Mouse (Mus musculus) left cerebral cortex, postnatal 10 days (tissue): ENCODE measurements around the gene Rhot1. TPM values are rescaled to one million over a fixed set of nuclear protein-coding genes. Genes with fewer than 3 reads are reported as not detected.

ENCODE experiments used
- DNase-seq, 2 experiments: peaks; one replicate each; pipeline ENCODE4 v3.0.0; 2021 to 2022; ENCODE audit warnings: low spot score in 2 of 2, mixed read lengths in 1 of 2; ENCODE audit errors: extremely low spot score in 1 of 2
- intact Hi-C: fragments of 180-260 bp; cut with DNase I; formaldehyde crosslinking; loops from one replicate; pipeline ENCODE4 v1.15.1; 2025
- total RNA-seq, 2 experiments: library from RNA; stranded (reverse); gene quantifications; 2 replicates each; pipeline ENCODE4 v1.2.3; 2021

The Rhot1 gene
- total RNA-seq, 2 experiments from 2014 or later, result 67.5 to 69.6 TPM

DNA sequence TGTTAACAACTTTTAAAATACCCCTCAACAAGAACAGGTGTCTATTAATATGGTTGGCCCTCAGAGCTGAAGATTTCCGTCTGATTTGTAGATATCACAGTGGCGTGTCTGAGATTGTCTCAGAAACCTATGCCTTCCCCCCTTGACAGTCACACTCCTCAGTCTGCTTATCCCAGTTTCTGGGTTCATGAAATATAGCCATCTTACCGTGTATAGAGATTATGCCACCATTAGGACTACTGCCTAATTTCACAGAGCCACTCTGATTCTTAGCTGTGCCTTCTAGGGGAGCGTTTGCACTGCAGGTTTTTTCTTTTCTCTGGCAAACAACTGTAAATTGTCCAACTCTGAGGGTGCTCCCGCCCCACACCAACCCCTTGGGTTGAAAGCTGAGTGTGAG lies 62.3 kb downstream of the Rhot1 start:
- DNase-seq, result no peak
- intact Hi-C loops, result no loop called here

DNA sequence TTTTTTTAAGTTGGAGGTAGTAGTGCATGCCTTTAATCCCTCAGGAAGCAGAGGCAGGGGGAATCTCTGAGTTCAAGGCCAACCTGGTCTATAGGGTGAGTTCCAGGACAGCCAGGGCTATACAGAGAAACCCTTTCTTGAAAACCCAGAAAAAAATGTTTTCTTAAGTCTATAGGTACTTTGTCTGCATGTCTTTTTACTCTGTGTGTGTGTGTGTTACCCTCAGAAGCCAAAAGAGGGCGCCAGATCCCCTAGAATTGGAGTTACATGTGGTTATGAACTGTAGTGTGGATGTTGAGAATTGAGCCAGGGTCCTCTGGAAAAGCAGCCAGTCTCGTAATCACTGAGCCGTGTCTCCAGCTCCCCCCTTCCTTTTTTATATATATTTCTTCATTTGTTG lies 66.2 kb downstream of the Rhot1 start:
- intact Hi-C loops, result no loop called here
- DNase-seq, result no peak

DNA sequence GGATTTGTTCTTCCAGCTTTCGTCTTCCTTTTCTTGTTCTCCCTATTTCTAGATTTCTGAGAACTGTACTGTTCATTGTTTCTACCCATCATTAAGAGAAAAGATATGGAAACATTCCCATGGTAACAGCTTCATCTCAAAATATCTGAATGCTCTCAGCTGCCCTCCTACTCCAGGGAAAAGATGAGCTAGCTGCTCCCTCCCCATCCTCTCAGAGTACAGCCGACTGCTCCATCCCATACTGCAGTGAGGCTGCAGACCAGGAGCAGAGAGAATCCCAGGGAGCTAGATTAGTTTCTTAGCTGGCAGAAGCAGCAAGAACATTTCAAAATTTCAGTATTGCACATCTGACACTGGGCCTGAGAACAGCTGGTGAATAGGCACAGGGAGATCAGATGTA lies 69.2 kb downstream of the Rhot1 start:
- intact Hi-C loops, result no loop called here
- no peak for DNase-seq

DNA sequence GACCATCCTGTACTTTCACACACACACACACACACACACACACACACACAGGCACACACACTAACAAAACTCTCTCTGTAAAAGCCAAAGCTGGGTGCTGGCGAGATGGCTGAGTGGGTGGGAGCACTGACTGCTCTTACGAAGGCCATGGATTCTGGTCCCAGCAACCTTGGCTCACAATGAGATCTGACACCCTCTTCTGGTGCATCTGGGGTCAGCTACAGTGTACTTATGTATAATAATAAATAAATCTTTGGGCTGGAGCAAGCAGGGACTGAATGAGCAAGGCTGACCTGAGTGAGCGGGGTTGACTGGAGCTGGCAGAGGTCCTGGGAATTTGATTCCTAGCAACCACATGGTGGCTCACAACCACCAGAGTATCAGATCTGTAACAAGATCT lies 75.0 kb downstream of the Rhot1 start:
- no peak for DNase-seq
- intact Hi-C loops, result no loop called here

DNA sequence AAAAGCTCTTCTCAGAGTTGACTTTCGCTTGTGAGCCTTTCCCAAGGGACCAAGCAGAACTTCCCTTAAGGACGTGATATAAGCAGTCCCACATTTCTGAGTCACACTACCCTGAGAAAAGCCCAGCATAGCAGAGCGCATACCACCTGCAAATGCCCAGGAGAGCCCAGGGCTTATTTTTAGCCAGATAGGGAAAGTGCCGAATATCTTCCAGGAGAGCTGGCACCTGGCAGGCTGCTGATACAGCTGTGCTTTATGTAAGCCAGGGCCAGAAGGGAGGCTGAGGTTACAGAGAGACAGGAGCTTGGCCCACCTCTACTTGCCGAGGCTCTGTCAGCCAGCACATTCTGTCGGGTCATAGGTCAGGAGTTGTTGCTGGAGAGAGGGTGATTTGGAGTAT lies 75.8 kb downstream of the Rhot1 start:
- no peak for DNase-seq
- intact Hi-C loops, result no loop called here

DNA sequence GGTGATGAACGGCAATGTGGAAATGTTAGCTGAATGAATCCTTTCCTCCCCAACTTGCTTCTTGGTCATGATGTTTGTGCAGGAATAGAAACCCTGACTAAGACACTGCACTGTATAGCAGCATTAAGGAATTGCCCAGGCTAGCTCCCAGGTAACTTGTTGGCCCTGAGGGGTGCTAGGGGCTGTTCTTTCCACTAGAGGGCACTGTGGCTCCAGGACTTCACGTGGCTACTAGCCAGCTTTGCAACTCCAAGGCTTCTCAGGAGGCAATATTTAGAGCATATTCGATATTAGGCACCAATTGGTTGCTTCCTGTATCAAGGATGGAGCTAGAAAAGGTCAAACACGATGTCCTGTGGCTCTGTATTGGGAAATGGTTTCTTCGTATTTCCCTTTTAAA lies 78.3 kb downstream of the Rhot1 start:
- intact Hi-C loops, result loop anchor here (1.0 kb wide), 1 partner anchor 64 kb away; no protein-coding TSS in a partner anchor
- peak; percentile 48 to 66 for DNase-seq

DNA sequence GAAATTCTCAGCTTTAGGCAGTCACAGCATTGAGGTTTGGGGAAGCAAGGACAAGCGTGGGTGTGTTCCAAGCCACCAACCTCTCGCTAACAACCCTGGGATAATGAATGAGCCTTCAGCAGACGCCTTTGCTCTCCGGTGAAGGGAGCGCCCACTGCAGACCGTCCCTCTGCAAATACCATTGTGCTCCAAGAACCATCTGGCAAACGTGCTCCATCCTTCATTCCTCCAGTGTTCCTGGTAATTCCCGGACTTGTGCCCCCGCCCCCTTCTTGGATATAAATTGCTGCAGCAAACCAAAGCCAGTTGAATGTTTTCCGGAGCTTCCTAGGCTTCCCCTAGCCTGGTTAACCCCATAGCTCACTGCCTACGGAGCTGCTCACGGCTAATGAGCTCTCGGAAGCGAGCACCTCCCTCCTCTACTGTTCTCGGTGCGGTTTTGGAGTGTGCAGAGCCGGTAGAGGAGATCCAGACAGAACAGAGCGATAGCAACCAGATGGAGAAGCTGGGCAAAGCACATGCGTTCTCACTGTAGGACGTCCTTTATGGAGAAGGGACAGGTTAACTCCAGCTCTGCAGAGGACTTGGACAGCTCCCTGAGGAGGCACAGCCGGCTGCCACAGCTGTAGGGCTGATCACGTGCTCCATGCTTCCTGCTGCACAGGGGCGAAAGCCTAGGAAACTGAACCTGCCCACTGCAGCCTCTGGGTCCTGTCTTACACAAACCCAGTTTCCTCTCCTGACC lies 81.1 kb downstream of the Rhot1 start:
- intact Hi-C loops, result no loop called here
- DNase-seq, result peak; percentile 40 to 58

DNA sequence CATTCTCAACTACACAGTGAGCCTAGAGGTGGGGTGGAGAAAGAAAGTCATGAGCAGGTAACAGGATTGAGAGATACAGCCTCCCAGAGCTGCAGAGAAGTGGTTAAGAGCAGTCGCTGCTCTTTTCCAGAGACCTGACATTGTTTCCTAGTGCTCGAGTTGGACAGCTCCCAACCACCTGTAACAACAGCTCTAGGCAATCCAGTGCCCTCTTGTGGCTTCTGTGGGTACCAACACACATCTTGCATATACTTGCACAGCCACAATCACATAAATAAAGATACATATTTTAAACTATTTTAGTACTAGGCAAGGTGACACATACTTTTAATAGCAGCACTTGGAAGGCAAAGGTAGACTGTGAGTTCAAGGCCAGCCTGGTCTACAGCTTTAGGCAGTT lies 82.2 kb downstream of the Rhot1 start:
- no peak for DNase-seq
- intact Hi-C loops, result no loop called here

DNA sequence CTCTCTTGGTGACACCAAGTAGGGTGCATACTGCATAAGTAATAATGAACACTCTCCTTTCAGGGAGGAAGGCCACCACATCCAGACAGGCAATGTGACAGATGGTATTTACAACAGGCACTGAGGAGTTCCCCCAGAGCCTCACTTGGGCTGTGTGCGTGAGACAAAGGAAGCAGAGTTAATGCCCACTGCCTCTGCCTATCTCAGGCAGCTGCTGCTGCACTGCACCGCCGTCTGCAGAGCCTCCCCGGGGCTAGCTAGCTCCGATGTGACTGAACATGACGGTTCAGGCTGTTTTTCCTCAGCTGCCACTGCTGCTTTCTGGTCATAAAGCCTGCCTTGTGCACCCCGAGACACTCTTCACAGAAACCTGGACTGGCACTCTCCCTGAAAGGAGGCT lies 83.6 kb downstream of the Rhot1 start:
- DNase-seq, result no peak

DNA sequence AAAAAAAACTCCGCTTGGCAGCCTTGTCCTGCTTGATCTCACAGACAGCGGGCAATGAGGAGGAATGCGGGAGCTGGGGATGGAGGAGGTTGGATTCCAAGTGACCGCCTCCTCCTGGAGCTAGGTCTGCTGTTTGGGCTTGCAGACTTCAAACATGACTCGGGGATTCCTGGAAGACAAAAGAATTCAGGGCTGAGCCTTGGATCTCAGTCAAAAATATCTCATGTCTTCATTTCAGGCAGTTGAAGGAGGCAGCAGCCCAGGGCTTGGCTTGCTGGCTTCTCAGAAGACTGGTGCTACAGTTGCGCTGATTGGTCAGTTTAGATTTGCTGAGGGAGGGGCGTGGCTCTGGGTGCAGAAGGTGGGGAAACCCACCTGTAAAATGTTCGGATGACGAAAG lies 86.2 kb downstream of the Rhot1 start:
- no peak for DNase-seq
- intact Hi-C loops, result no loop called here

More for the DNA sequence above, 83.6 kb downstream of the Rhot1 start:
- intact Hi-C loops, result no loop called here

DNA sequence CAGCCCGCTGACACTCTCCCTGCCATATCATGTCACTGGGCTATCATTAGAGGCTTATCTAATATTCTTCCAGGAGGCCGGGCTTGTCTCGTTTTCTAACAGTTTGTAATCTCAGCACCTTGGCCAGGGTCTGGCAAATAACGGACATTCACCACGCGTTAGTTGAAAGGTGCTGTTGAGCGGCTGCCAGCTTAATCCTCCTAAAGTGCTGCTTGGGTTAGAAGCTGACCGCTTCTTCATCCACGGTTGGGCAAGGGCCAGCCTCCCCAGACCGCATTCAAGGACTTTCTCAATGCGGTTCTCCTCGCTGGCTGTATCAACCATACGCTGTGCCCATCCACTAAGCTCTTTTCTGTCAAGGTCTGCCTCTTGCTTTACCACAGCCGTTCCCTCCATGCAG lies 87.0 kb downstream of the Rhot1 start:
- intact Hi-C loops, result no loop called here
- DNase-seq, result no peak

DNA sequence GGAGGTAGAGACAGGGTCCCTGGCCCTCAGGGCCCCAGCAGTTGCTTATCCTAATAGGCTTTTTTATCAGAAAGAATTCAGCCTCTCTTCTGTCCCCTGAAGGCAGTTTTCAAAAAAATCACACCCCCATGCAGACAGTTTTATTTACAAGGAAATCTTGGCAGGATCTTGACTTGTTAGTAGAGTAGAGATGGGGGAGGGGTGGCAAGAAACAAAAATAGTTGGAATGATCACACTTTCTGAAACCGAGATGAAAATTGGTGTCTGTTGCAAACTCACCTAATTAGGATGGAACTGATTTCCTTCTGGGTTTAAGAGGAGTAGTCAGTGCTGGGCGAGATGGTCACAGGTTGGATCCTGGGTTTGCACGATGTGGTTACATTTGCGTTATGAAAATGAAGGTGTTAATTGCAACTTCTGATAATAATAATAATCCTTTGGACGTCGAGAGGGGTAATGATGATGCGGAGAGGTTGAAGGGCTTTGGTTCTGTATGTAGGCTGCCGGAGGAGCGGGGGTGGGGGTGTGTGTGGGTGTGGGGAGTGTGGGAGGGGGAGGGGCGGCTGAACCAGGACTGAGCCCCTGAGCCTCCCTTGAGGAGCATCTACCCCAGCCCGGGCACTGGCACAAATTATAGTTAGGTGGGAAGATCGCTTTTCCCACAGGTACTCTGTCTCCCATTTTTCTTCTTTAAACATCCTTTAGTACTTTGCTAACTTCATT lies 90.9 kb downstream of the Rhot1 start:
- intact Hi-C loops, result loop anchor here (5.0 kb wide), 1 partner anchor 53 kb away; no protein-coding TSS in a partner anchor

DNA sequence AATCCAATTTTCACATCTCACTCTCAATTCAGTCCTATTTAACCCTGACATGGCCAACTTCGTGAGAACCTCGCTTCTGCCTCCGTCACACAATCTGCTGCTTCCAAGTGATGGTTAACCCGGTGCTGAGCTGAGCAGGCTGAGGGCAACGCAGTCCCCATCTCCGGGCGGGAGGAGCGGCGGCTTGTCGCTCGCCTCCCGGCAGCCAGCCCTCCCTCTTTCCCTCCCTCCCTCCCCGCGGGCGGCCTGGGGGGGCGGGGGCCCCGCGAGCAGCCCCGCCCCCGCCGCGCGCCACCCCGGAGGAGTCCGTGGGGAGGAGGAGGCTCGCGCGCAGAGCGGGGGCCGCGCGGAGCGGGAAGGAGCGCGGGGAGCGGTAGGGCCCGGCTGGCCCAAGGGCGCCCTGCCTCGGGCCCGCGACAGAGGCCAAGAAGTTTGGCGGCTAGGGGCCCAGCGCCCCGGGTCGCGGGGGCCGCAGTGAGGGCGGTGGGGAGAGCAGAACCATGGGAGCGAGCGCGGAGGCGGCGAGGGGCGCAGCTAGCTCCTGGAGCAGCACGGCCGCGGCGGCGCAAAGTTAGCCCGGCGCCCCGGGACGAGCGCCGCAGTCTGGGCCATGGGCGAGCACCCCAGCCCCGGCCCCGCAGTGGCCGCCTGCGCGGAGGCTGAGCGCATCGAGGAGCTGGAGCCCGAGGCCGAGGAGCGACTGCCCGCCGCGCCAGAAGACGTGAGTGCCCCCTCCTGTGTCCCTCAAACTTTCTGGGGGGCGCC lies 91.9 kb downstream of the Rhot1 start, which contains the start of gene Rhbdl3:
Rhbdl3 (plus strand) TSS at position 362 of the 765 bp plus-strand sequence.
- peak; percentile 33 to 80 for DNase-seq
- intact Hi-C loops, result loop anchor here (5.0 kb wide), 1 partner anchor 52 kb away; no protein-coding TSS in a partner anchor

More for the DNA sequence above, 90.9 kb downstream of the Rhot1 start:
- DNase-seq, result peak in 1 of 2 experiments; percentile 34

DNA sequence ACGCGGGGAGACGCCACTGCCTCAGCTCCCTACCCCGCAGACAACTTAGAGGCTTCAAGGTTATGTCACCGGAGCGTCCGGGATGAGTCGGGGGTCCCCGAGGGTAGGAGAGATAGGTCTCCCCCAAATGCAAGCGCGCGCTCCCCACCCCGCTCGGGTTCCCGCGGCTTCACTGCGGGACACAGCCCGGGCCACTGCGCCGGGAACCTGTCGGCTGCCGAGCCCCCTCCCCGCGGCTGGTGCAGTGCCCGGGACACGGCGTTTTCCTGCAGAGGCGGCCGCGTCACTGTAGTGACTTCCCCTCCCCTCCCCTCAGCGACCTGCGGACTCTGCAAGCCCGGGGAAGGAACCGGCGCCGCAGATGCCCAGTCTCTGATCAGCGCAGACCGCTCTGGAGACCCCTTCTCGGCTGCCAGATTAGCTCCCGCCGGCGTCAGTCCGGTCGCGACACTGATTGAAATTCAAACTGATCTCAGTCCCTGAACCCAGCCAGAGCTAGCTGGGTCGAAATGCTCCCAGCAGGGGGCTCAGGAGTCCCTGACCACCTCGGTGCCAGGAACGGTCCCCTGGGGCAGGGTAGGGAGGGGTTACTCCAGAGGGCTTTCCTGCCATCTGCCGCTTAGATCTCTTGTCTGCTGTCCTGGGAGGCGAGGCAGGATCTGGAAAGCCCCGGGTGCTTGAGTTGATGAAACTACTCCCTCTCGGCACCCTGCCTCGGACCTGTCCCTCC lies 92.7 kb downstream of the Rhot1 start:
- intact Hi-C loops, result loop anchor here (5.0 kb wide), 1 partner anchor 51 kb away; no protein-coding TSS in a partner anchor
- DNase-seq, result peak; percentile 31 to 71

DNA sequence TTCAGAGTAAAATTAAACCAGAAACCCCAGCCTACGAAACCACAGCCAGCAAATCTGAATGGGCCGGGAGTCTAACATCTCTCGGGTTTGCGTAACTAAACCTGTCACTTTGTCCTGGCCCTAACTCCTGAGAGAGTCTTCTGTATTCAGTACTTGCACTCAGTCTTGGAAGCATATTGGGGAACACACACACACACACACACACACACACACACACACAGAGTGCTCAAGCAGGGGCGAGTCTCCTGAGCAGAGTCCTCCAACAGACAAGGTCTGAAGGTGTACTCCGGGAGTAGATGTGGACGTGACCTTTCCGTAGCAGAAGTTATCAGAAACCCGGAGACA lies 93.2 kb downstream of the Rhot1 start:
- DNase-seq, result no peak
- intact Hi-C loops, result loop anchor here (5.0 kb wide), 1 partner anchor 50 kb away; no protein-coding TSS in a partner anchor

DNA sequence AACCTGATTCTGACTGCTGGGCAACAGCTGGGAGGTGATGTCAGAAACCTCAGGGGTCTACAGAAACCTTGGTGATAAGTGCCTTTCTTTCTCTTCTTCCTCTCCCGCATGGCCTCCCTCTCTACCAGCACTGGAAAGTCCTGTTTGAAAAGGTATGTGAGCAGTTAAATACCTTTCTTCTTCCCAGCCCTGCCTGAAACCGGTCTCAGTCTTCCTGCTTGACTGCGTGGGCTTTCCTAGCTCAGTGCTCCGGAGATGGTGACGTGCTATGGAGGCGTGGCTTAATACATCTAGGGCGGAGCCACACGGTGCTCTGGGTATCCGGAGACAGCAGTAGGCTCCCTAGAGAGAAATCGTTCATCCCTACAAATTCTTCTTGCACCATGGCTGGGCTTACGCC lies 93.7 kb downstream of the Rhot1 start:
- peak; percentile 56 to 85 for DNase-seq
- intact Hi-C loops, result loop anchor here (5.0 kb wide), 1 partner anchor 50 kb away; no protein-coding TSS in a partner anchor

DNA sequence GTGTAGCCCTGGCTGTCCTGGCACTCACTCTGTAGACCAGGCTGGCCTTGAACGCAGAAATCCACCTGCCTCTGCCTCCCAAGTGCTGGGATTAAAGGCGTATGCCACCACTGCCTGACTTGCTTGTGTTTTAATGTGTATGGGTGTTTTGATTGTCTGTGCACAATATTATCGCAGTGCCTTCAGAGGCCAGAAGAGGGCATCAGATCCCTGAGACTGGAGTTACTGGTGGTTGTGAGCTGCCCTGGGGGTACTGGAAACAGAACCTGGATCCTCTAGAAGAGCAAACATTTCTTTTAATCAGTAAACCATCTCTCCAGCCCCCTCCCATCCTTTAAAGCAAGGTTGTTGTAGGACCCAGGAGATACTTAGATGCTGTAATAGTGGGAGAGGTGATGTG lies 94.9 kb downstream of the Rhot1 start:
- intact Hi-C loops, result loop anchor here (5.0 kb wide), 1 partner anchor 49 kb away; no protein-coding TSS in a partner anchor
- no peak for DNase-seq

DNA sequence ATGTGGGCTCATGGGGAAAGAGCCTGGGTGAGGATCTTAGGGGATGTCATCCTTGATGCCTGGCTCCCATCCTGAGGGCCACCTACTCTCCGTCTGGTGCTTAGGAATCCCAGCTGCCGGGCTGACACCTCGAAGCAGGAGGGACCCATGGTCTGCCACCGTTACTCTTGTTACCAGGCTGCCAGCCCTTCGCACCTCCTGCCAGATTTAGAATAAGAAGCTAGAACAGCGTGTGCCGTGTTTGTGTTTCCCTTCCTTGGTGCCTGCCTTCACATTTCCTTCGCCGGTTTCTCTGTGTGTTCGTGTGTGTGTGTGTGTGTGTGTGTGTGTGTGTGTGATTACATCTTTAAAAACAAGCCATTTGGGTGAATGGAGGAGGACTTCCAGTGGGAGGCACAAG lies 96.0 kb downstream of the Rhot1 start:
- intact Hi-C loops, result loop anchor here (5.0 kb wide), 1 partner anchor 47 kb away; no protein-coding TSS in a partner anchor
- peak; percentile 26 to 51 for DNase-seq

DNA sequence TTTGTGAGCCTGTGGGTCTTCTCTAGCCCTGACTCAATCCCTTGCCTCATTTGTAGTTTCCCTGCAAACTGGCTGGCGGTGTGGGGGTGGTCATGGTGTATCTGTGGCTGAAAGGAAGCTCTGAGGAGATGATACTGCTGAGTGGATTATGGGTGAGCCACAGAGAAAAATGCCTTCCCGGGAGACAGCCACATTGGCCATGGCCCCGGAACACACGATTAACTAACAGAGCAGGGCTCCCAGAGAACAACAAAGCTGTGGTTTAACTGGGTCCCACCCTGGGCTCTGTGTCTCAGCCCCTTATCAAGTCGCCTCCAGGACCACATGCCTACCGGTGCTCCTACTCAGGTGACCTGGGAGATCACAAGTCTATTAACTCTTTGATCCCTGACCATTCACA lies 99.7 kb downstream of the Rhot1 start:
- intact Hi-C loops, result no loop called here

More for the DNA sequence above, 99.7 kb downstream of the Rhot1 start:
- no peak for DNase-seq
